Mouse (Mus musculus): ENCODE measurements at regions not wholly inside any gene's neighbourhood (a gene's known extent, or its start where the extent isn't known, plus 50 kb on each side); places are given as distances from the start of the nearest gene placed in this dataset.

DNA sequence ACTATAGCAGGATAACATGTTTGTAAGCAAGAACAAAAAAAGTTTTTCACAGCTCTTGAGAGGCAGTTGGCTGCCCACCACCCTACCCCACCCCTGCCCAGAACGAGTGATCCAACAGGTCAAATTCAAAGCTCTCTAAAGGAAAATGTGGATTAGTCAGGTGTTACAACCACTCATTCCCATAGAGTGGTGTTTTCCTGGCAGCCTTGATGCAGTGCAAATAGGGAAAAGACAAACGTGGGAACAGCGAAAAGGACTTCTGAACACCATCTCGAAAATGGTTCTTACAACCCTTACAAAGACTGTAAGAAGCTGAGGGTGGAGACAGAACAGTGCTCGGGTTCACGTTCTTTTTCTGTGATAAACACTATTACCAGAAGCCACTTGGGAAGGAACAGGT lies 523.8 kb downstream of the Gja1 start:
- Histone ChIP-seq H3K9ac (ENCODE audit: low read depth, low read length) (no peak overlapping the region), H3K4me2 (replicated peaks; ENCODE audit: low read depth, low read length) (no peak overlapping the region), H3K36me3 (ENCODE audit: control insufficient read depth, insufficient read depth, low read length) (no peaks in the 10 kb centered on the region), H3K27me3 (ENCODE audit: control insufficient read depth, insufficient read depth, low read length) (no peaks in the 10 kb centered on the region), H3K9me3 (ENCODE audit: control insufficient read depth, low read length) (no peaks in the 10 kb centered on the region), H3K27ac (ENCODE audit: low read depth, low read length) (no peak overlapping the region), H3K4me3 (ENCODE audit: low read length) (no peak overlapping the region), H3K4me1 (ENCODE audit: control insufficient read depth, insufficient read depth, low read length) (no peaks in the 10 kb centered on the region)
- no peak for ATAC-seq (ENCODE audit: low FRiP score, low TSS enrichment)
- 87% methylated on average over 6 of the region's 6 CpGs for whole genome bisulfite sequencing

DNA sequence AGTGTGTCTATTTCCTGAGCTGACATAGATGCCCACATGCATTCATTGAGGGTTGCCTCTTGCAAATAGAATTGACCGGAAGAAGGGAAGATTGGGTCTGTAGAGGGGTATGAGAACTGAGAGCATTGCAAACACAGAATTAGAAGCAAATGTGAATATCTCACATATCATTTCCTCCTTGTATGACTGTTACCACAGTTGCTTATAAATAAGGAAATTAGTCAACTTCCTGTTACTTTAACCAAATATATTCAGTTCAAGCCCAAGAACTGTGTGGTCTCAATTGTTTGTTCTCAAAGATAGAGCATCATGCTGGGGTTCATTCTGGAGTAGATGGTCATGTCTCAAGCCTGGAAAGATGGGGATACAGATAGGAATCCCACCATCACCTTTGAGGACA lies 535.6 kb downstream of the Gja1 start:
- no peaks in the 10 kb centered on the region for H3K9me3 ChIP-seq (ENCODE audit: control insufficient read depth, low read length)
- H3K36me3 ChIP-seq (ENCODE audit: control insufficient read depth, insufficient read depth, low read length): no peaks in the 10 kb centered on the region
- no peaks in the 10 kb centered on the region for H3K4me1 ChIP-seq (ENCODE audit: control insufficient read depth, insufficient read depth, low read length)
- ATAC-seq (ENCODE audit: low FRiP score, low TSS enrichment): no peak
- H3K27me3 ChIP-seq (ENCODE audit: control insufficient read depth, insufficient read depth, low read length): no peaks in the 10 kb centered on the region
- WGBS: 94% methylated on average over 1 of the region's 1 CpGs
- no peak overlapping the region for H3K4me2 ChIP-seq (replicated peaks; ENCODE audit: low read depth, low read length)
- no peak overlapping the region for H3K9ac ChIP-seq (ENCODE audit: low read depth, low read length)
- H3K27ac ChIP-seq (ENCODE audit: low read depth, low read length): no peak overlapping the region
- H3K4me3 ChIP-seq (ENCODE audit: low read length): no peak overlapping the region

DNA sequence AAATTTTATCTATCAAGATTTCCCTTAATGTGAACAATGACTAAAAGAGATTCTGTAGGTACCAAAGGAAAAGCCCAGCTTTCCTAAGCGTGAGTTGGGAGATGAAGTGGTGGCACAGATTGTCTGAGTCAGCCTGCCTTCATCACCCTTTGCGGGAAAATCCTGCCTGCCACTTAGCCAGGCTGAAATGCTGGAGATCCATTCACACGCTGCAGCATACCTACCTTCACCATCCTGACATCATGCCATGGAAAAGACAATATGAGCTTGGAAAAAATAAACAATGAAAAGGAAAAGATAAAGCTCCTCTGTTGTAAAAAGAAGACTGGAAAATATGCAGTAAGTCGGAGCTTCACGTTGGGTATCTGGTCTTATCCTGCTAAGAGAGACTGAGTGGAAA lies 537.0 kb downstream of the Gja1 start:
- no peak overlapping the region for H3K9ac ChIP-seq (ENCODE audit: low read depth, low read length)
- no peaks in the 10 kb centered on the region for H3K9me3 ChIP-seq (ENCODE audit: control insufficient read depth, low read length)
- no peak overlapping the region for H3K4me2 ChIP-seq (replicated peaks; ENCODE audit: low read depth, low read length)
- H3K27me3 ChIP-seq (ENCODE audit: control insufficient read depth, insufficient read depth, low read length): no peaks in the 10 kb centered on the region
- WGBS: 82% methylated on average over 5 of the region's 5 CpGs
- no peak overlapping the region for H3K27ac ChIP-seq (ENCODE audit: low read depth, low read length)
- ATAC-seq (ENCODE audit: low FRiP score, low TSS enrichment): no peak
- H3K36me3 ChIP-seq (ENCODE audit: control insufficient read depth, insufficient read depth, low read length): no peaks in the 10 kb centered on the region
- H3K4me1 ChIP-seq (ENCODE audit: control insufficient read depth, insufficient read depth, low read length): no peaks in the 10 kb centered on the region
- no peak overlapping the region for H3K4me3 ChIP-seq (ENCODE audit: low read length)

GRCm38 (mm10) chr10:56918412-56918811 lies 541.3 kb downstream of the Gja1 start:
- ATAC-seq (ENCODE audit: low FRiP score, low TSS enrichment): no peak
- Histone ChIP-seq H3K27ac (ENCODE audit: low read depth, low read length) (no peak overlapping the region), H3K4me3 (ENCODE audit: low read length) (no peak overlapping the region), H3K4me2 (replicated peaks; ENCODE audit: low read depth, low read length) (no peak overlapping the region), H3K36me3 (ENCODE audit: control insufficient read depth, insufficient read depth, low read length) (no peaks in the 10 kb centered on the region), H3K27me3 (ENCODE audit: control insufficient read depth, insufficient read depth, low read length) (no peaks in the 10 kb centered on the region), H3K4me1 (ENCODE audit: control insufficient read depth, insufficient read depth, low read length) (peaks cover 9% of the 10 kb centered on the region; the same call in 1 of the 2 replicates), H3K9me3 (ENCODE audit: control insufficient read depth, low read length) (no peaks in the 10 kb centered on the region), H3K9ac (ENCODE audit: low read depth, low read length) (no peak overlapping the region)
- 89% methylated on average over 5 of the region's 5 CpGs for WGBS

DNA sequence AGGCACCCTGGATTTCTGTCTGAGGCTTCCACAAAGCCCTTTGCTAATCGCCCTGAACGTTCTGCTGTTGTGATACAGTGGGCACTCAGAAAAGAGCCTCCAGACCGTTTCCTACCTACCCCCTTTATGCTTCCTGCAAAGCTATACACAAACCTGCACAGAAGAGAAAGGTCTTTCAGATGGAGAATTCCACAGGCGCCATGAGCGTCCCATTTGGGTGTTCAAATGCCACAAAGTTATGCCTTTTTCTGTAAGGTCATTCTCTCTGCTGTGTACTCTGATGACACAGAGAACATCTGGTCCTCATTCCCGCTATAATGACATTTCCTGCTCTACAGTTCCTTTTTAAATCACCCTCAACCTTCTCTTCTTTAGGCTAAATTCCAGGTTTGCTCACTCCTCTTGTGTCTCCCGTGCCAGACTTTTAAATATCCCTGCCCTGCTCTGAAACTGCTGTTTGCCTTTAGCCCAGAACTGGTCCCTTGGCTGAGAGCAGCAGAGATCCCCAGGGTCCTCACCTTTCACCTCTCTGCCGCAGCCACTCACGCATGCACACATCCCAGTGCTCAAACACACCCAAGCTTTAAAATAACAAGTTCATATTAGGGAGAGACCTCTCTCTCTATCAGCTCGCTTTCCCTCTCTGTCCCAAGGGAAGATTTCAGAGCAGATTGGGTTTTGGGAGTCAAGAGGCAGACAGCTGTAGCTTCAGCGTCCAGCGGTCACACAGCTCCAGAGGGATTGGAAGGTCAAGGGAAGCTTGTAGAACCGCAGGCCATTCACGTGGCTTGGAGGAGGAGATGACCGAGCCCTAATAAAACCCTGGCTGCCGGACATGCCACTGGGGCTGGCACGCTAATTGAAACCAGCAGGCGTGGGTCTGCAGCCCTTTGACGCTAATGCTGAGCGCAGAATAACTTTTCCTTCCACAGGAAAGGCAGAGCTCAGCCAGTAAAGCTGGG lies 543.9 kb downstream of the Gja1 start:
- H3K9me3 ChIP-seq (ENCODE audit: control insufficient read depth, low read length): no peaks in the 10 kb centered on the region
- peaks cover 9% of the 10 kb centered on the region; the same call in 1 of the 2 replicates for H3K4me1 ChIP-seq (ENCODE audit: control insufficient read depth, insufficient read depth, low read length)
- no peak overlapping the region; the same call in 1 of the 2 replicates for H3K4me3 ChIP-seq (ENCODE audit: low read length)
- no peaks in the 10 kb centered on the region for H3K27me3 ChIP-seq (ENCODE audit: control insufficient read depth, insufficient read depth, low read length)
- no peak overlapping the region for H3K9ac ChIP-seq (ENCODE audit: low read depth, low read length)
- 20% methylated on average over 20 of the region's 20 CpGs for WGBS
- no peaks in the 10 kb centered on the region for H3K36me3 ChIP-seq (ENCODE audit: control insufficient read depth, insufficient read depth, low read length)
- H3K27ac ChIP-seq (ENCODE audit: low read depth, low read length): peak overlapping the region; percentile 1; the same call in 1 of the 2 replicates
- H3K4me2 ChIP-seq (replicated peaks; ENCODE audit: low read depth, low read length): peak overlapping the region; percentile 12; the same call in 1 of the 2 replicates
- peak; percentile 86 for ATAC-seq (ENCODE audit: low FRiP score, low TSS enrichment)

DNA sequence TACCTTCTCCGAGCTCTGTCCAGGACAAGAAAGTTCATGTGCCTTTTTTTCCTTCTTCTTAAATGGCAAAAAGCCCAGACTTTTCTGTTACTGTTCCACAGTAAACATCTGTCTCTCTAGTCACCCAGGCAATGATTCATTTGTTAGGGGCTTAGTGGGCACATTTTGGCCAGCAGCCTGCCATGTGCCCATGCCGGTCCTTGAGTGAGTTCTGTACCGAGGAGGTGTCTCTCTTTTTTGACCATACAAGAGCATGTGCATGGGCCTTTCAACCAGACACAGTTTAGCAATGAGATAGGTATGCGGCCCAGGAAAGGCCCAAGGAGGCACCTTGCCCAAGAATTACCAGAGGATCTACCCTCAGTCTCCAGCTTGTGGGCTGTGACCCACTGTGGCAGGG lies 551.0 kb upstream of the Hsf2 start:
- Histone ChIP-seq H3K9me3 (ENCODE audit: control insufficient read depth, low read length) (peaks cover 3% of the 10 kb centered on the region; the same call in 1 of the 2 replicates), H3K9ac (ENCODE audit: low read depth, low read length) (no peak overlapping the region), H3K4me1 (ENCODE audit: control insufficient read depth, insufficient read depth, low read length) (no peaks in the 10 kb centered on the region), H3K27me3 (ENCODE audit: control insufficient read depth, insufficient read depth, low read length) (no peaks in the 10 kb centered on the region), H3K36me3 (ENCODE audit: control insufficient read depth, insufficient read depth, low read length) (no peaks in the 10 kb centered on the region), H3K4me2 (replicated peaks; ENCODE audit: low read depth, low read length) (no peak overlapping the region), H3K4me3 (ENCODE audit: low read length) (no peak overlapping the region), H3K27ac (ENCODE audit: low read depth, low read length) (no peak overlapping the region)
- ATAC-seq (ENCODE audit: low FRiP score, low TSS enrichment): no peak
- WGBS: 87% methylated on average over 4 of the region's 4 CpGs

DNA sequence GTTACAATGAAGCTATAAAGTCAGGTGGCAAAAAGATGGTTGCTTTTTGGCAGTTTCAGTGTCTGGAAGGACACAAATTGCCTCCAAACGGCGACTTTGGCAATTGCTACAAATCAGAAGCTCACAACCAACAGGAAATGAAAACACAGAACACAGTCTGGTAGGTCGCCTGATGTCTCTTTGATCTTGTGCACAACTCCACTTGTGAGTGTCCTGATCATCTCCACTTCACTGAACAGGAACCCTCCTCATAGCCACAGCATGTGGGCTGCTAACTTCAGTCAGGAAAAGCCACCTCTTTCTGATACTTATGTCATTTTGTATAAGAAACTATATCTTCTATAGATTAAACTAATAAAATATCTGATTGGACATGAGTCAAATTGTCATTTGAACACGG lies 544.2 kb upstream of the Hsf2 start:
- 22% methylated on average over 4 of the region's 4 CpGs for WGBS
- H3K4me1 ChIP-seq (ENCODE audit: control insufficient read depth, insufficient read depth, low read length): no peaks in the 10 kb centered on the region
- no peak overlapping the region for H3K27ac ChIP-seq (ENCODE audit: low read depth, low read length)
- H3K36me3 ChIP-seq (ENCODE audit: control insufficient read depth, insufficient read depth, low read length): no peaks in the 10 kb centered on the region
- H3K4me2 ChIP-seq (replicated peaks; ENCODE audit: low read depth, low read length): no peak overlapping the region
- H3K4me3 ChIP-seq (ENCODE audit: low read length): no peak overlapping the region
- H3K27me3 ChIP-seq (ENCODE audit: control insufficient read depth, insufficient read depth, low read length): no peaks in the 10 kb centered on the region
- no peaks in the 10 kb centered on the region for H3K9me3 ChIP-seq (ENCODE audit: control insufficient read depth, low read length)
- ATAC-seq (ENCODE audit: low FRiP score, low TSS enrichment): peak; percentile 72; the same call in 1 of the 2 replicates
- no peak overlapping the region for H3K9ac ChIP-seq (ENCODE audit: low read depth, low read length)

DNA sequence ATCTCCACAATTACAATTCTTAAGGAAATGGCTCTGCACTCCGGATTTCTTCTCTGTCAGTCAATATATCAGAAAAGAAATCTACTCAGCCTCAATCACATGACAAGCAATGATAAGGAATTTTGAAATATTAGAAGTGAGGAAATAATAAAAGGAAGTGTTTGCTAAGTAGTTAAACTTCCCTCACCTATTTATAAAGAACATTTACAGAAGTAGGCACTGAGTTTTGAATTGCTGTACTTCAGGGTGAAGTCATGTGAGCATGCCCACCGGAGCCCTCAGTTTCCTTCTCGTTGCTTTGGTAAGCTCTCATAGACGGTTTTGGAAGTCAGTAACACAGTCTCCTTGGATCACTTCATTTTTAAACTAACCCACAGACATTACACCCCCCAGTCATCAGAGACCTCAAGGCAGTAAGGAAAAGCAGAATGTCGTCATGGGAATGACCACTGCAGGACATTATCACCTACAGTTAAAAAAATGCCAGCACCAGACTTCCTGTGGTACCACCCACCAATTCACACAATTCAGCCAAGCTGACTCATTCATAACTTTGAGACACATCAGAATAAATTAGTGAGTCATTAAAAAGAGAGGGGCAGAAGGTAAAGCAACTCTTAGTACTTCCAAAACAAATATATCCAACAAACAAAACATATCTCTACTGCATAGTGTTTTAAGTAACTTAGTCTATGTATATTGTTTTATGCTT lies 541.6 kb upstream of the Hsf2 start:
- H3K9ac ChIP-seq (ENCODE audit: low read depth, low read length): no peak overlapping the region
- 76% methylated on average over 5 of the region's 5 CpGs for WGBS
- no peak overlapping the region for H3K4me2 ChIP-seq (replicated peaks; ENCODE audit: low read depth, low read length)
- H3K36me3 ChIP-seq (ENCODE audit: control insufficient read depth, insufficient read depth, low read length): no peaks in the 10 kb centered on the region
- ATAC-seq (ENCODE audit: low FRiP score, low TSS enrichment): no peak
- H3K4me3 ChIP-seq (ENCODE audit: low read length): no peak overlapping the region
- H3K27me3 ChIP-seq (ENCODE audit: control insufficient read depth, insufficient read depth, low read length): no peaks in the 10 kb centered on the region
- no peak overlapping the region for H3K27ac ChIP-seq (ENCODE audit: low read depth, low read length)
- H3K4me1 ChIP-seq (ENCODE audit: control insufficient read depth, insufficient read depth, low read length): no peaks in the 10 kb centered on the region
- no peaks in the 10 kb centered on the region for H3K9me3 ChIP-seq (ENCODE audit: control insufficient read depth, low read length)

GRCm38 (mm10) chr10:56956728-56957127 lies 529.5 kb upstream of the Hsf2 start:
- no peaks in the 10 kb centered on the region for H3K36me3 ChIP-seq (ENCODE audit: control insufficient read depth, insufficient read depth, low read length)
- no peaks in the 10 kb centered on the region for H3K9me3 ChIP-seq (ENCODE audit: control insufficient read depth, low read length)
- H3K27me3 ChIP-seq (ENCODE audit: control insufficient read depth, insufficient read depth, low read length): no peaks in the 10 kb centered on the region
- no peak overlapping the region for H3K4me3 ChIP-seq (ENCODE audit: low read length)
- WGBS: 83% methylated on average over 2 of the region's 2 CpGs
- no peak overlapping the region for H3K9ac ChIP-seq (ENCODE audit: low read depth, low read length)
- ATAC-seq (ENCODE audit: low FRiP score, low TSS enrichment): no peak
- H3K27ac ChIP-seq (ENCODE audit: low read depth, low read length): no peak overlapping the region
- no peak overlapping the region for H3K4me2 ChIP-seq (replicated peaks; ENCODE audit: low read depth, low read length)
- no peaks in the 10 kb centered on the region for H3K4me1 ChIP-seq (ENCODE audit: control insufficient read depth, insufficient read depth, low read length)

All from kidney, embryonic 14.5 days (tissue).